Mouse (Mus musculus): ENCODE measurements around the gene Mafk. TPM values are rescaled to one million over a fixed set of nuclear protein-coding genes. Genes with fewer than 3 reads are reported as not detected.

The Mafk gene
- polyA plus RNA-seq, 1 experiment from 2014 or later = 22.3 TPM

Other genes with a start within 250 kb of the Mafk start
- gene Uncx, start 248.0 kb upstream of the Mafk start, polyA plus RNA-seq (2018) = not detected in 3 replicates
- 3.8 to 12.7 TPM (median 7.4 TPM) in 3 replicates for gene Micall2, start 55.2 kb upstream of the Mafk start, polyA plus RNA-seq (2018)
- gene Ints1, start 15.8 kb upstream of the Mafk start, polyA plus RNA-seq (2018) = 14.7 to 19.1 TPM (median 17.1 TPM) in 3 replicates
- gene Tmem184a, start 28.4 kb downstream of the Mafk start, polyA plus RNA-seq (2018) = not detected in 3 replicates
- not detected in 3 replicates for gene Gm26938, start 34.9 kb downstream of the Mafk start, polyA plus RNA-seq (2018)
- gene Psmg3, start 35.4 kb downstream of the Mafk start, polyA plus RNA-seq (2018) = 5.1 to 28.7 TPM (median 20.8 TPM) in 3 replicates
- gene Elfn1, start 116.4 kb downstream of the Mafk start, polyA plus RNA-seq (2018) = not detected in 3 replicates

Data from macrophage (primary cell).